Mouse (Mus musculus): ENCODE results near the gene Prodh2.
"Not testable (repeated sequence)": the region's sequence is repeated elsewhere in the genome, so short reads cannot be mapped to it uniquely, and the experiment has no call there.

The Prodh2 gene

GRCm38 (mm10) chr7:30493401-30493931 lies at the start of gene Prodh2:
Gene Prodh2, plus strand, starts transcription at chr7:30493622.
- DNase-seq: peak; percentile 63 to 87

DNA sequence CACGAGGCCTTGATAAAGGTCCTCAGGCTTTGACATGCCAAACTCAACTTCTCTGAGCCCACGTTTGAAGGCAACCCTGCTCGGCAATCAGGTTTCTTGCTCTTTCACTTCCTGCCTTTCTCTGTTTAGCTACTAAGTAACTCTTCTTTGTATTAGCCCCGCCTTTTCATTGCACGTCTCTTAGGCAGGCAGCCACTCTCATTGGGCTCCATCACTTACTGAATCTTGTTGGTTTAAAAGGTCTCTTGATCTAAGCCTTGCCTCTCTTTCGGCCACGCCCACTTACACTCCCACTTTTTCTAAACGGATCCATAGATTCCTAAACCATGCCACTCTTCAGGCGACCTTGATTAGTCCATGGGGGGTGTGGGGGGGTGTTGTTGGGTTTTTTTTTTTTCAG lies 49.7 kb upstream of the Prodh2 start:
- DNase-seq: no peak

- DNase-seq: peak in 1 of 2 experiments; percentile 50
These were observed 49.1 kb upstream of the Prodh2 start for GRCm38 (mm10) chr7:30444154-30444970.

DNA sequence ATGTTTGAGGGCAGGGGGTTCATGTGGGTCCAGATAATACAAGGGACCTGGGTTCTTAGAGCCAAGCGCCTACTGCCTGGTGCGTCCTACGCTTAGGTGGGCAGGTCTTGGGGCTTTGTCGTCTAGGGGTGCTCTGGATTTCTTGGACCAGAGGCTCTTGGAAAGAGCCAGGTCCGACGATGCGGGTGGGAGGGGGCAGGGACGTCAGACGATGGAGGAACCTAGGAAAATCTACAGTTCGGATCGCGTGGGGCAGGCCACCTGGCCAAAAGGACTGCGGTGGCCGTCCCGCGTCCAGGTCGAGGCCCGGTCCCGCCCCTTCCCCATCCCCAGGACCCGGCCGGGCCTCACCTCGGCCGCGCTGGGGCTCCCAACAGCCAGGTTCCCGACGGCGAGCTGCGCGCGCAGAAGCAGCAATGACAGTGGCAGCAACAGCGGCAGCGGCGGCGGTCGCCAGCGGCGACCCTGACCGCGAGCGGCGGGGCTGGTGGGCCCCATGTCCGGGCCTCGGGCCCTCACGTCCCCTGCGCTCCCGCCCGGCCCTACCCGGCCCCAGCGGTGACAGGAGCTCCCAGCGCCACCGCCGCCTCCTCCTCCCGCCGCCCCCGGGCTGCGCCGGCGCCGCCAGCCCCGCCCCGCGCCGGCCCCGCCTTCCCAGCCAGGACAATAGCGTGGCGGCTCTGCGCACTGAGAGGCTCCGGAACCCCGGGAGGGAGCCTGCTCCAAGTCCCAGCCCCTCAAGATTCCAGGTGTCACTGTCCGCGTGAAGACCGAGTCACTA lies 48.3 kb upstream of the Prodh2 start, which contains the start of gene Aplp1:
Gene Aplp1, minus strand, starts transcription at position 565 of the 781 bp plus-strand sequence.
- peak; percentile 33 to 79 for DNase-seq

DNA sequence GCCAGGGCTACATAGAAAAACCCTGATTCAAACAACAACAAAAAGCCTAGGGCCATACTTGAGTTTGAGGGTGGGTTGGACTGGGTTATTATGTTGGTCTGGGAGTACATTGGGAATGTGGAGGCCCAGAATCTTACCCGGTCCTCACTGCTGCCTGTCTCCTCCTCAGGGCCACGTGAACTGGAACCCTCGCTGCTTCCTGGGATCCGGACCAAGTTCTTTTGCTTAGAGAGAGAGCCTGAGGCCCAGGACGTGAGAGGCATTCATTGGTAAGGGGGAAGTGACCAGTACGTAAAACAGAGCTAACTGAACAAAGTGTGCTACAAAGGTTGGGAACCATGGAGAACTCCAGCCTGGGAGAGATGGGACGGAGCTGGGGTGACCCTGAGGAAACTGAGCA lies 43.2 kb upstream of the Prodh2 start:
- DNase-seq: no peak

DNA sequence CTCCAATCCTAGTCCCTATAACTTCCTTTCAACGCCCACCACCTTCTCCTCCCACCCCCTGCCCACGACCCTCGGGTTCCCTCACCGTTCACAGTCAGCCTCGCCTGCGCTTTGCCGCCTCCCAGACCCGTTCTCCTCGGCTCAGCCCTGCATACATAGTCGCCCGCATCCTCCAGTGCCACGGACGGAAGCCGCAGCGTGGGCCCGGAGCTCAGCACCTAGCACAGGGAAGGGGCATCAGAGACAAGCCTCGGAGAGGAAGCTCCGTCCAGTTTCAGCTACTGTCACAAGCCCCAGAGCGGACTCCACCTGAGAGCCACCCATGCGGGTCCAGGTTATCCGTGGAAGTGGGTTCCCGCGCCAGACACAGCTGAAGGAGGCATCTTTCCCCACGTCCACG lies 40.1 kb upstream of the Prodh2 start:
- no peak for DNase-seq

DNA sequence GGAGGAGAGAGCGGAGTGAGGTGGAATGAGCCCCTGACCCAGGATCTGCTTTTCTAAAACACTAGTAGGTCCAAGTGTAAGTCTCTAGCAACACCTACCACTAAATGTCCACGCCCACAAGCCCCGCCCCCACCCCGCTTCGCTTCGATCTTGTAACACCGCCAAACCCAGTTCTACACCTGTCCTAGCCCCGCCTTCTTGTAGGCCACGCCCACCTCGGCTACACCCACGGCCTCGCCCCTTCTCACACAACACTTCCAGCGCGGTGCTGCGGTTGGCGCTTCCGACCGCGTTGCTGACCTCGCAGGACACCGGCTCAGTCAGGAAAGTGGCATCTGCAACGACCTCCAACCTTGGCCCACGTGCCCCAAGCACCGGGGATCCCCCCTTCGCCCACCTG lies 39.7 kb upstream of the Prodh2 start:
- peak; percentile 60 to 79 for DNase-seq

GRCm38 (mm10) chr7:30454259-30454658 lies 39.2 kb upstream of the Prodh2 start:
- no peak for DNase-seq

GRCm38 (mm10) chr7:30456487-30456886 lies 36.9 kb upstream of the Prodh2 start:
- no peak for DNase-seq

GRCm38 (mm10) chr7:30456911-30457628 lies 36.4 kb upstream of the Prodh2 start:
- no peak for DNase-seq

GRCm38 (mm10) chr7:30457629-30458330 lies 35.6 kb upstream of the Prodh2 start, which contains the start of the genes Kirrel2 and Nphs1:
Gene Kirrel2, minus strand, starts transcription at chr7:30457690.
Gene Nphs1, plus strand, starts transcription at chr7:30458315.
- DNase-seq: peak in 1 of 2 experiments; percentile 12

DNA sequence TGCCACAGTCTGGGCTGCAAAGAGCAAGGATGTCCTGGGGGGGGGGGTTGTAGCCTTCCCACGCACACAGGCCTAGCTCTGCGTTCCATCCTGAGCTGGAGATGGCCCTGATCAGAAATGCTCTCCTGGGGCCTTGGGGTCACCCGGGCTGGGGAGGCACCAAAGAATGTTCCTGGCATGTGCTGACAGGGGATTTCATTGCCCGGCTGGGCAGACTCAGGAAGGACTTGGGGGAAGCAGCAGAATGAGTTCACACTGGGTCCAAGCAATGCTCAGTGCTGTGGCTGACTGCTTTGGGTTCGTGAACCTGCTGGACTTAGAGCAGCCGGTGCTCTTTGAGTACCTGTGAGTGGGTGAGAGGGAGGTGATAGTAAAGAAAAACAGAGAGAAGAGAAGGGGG lies 33.9 kb upstream of the Prodh2 start:
- DNase-seq: no peak

GRCm38 (mm10) chr7:30463568-30463967 lies 29.9 kb upstream of the Prodh2 start:
- DNase-seq: no peak

- no peak for DNase-seq
These were observed 29.4 kb upstream of the Prodh2 start for GRCm38 (mm10) chr7:30463996-30464395.

DNA sequence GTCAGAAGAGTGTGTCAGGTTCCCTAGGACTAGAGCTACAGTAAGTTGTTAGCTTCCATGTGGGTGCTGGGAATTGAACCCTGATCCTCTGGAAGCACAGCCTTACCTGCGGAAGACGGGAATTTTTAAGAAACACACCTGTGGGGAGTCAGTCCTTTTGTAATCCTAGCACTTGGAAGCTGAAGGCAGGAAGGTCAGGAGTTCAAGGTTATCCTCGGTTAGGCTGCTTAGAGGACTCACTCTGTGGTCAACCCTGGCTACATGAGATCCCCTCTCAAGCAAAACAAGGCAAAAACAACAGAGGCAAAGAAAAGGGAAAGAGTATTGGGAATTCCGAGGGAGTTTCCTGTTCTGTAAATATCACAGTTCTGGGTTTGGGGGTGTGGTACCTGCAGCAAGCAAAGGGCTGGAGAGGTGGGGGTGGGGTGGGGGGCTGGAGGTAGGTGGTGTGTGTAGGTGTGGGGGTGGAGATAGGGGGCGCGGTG lies 28.6 kb upstream of the Prodh2 start:
- no peak for DNase-seq

- peak in 1 of 2 experiments; percentile 68 for DNase-seq
These were observed 21.0 kb upstream of the Prodh2 start for GRCm38 (mm10) chr7:30472411-30472810.

DNA sequence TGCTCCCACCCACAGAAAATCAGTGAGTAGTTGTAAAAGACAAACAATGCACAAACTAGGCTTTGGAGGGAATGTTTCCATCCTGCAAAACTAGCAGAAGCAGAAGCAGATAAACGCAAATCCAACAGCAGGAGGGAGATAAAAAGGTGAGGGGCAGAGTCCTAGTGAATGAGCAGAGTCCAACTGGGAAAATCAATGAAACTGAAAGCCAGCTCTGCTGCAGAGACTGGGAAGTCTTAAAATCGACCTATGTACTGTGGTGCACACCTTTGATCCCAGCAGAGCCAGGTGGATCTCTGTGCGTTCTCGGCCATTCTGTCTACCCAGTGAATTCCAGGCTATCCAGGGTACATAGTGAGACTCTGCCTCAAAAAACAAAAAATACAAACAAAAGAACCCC lies 18.4 kb upstream of the Prodh2 start:
- no peak for DNase-seq

- not testable (repeated sequence) for DNase-seq
These were observed 17.3 kb upstream of the Prodh2 start for GRCm38 (mm10) chr7:30476136-30476535.

DNA sequence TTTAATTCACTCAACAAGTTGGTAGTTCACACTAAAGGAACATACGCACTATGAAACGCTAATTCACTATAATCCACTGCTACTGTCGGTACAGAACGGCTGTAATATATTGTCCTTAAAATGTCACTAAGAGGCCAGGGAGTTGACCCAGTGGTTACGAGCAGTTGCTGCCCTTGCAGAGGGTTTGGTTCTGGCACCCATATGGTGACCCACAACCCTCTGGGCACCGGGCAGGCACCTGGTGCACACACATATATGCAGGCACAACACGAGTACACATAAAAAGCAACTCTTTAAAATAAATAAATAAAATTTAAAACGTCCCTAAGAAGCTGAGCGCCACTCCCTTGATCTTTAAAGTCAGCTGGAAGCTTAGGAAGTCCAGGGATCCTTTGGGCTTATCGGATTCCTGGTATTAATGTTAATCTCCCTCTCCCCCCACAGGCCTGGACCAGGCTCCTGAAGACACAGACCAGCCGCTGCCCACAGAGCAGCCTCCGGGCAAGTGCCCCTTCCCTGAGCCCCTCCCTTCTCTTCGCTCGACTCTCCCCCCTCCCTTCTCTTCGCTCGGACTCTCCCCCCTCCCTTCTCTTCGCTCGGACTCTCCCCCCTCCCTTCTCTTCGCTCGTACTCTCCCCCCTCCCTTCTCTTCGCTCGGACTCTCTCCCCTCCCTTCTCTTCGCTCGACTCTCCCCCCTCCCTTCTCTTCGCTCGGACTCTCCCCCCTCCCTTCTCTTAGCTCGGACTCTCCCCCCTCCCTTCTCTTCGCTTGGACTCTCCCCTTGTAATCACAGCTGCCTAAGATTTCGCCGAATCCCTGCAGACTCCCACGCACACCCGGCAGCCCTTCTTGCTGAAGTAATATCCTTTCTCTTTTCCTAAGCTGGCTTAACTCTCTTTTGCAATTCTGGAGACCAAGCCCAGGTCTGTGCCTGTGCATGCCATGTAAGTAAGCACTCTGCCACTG lies 15.7 kb upstream of the Prodh2 start:
- DNase-seq: no peak

DNA sequence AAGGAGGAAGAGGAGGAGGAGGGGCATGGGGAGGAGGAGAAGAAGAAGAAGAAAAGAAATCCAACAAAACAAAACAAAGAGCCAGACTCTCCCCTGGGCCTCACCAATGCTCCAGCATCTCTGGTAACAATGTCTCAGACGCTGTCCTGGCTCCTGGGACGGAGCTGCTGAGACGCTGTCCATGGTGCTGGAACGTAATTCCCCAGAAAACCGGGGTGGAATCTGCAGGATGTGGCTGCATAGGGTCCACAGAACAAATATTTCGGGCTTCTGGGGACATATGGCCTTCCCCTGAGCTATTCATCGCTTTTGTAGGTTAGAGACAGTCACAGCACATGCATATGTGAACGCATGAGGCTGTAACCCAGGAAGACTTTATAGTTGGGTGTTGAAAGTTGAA lies 9.2 kb upstream of the Prodh2 start:
- DNase-seq: peak in 1 of 2 experiments; percentile 70
